Mouse (Mus musculus): ENCODE results near the gene Gm12184.

GRCm38 (mm10) chr11:48795221-48795620 lies 31.2 kb downstream of the Gm12184 start:
- TF ChIP-seq CTCF (conservative IDR thresholded peaks at IDR 0.05; ENCODE audit: low read length) (no peak), POU5F1 (IDR thresholded peaks at IDR 0.05; ENCODE audit: borderline replicate concordance, low read length) (no peak)
